Mouse (Mus musculus): ENCODE data around the gene Btbd35f12.
"Not testable (repeated sequence)": the region's sequence is repeated elsewhere in the genome, so short reads cannot be mapped to it uniquely, and the experiment has no call there.

Btbd35f12 gene

GRCm38 (mm10) chrX:33313079-33313478 is at the start of gene Btbd35f12:
TSS of gene Btbd35f12 (plus strand) at chrX:33313379.
- DNase-seq (ENCODE audit: low read depth): not testable (repeated sequence)

- not testable (repeated sequence) for DNase-seq (ENCODE audit: low read depth)
Observed at GRCm38 (mm10) chrX:33353254-33353653, 40.1 kb downstream of the Btbd35f12 start.

All from 416B (cell line).